Mouse (Mus musculus) thymus, adult 18-20 months (tissue): ENCODE data around the gene Mipol1.

Experiments
- DNase-seq, 2 experiments: peaks; one replicate each; pipeline ENCODE4 v3.0.0; 2022; ENCODE audit warnings: mixed read lengths in 2 of 2

Mipol1 gene

GRCm38 (mm10) chr12:57243671-57244495 is 13.7 kb downstream of the Mipol1 start:
- DNase-seq = no peak

DNA sequence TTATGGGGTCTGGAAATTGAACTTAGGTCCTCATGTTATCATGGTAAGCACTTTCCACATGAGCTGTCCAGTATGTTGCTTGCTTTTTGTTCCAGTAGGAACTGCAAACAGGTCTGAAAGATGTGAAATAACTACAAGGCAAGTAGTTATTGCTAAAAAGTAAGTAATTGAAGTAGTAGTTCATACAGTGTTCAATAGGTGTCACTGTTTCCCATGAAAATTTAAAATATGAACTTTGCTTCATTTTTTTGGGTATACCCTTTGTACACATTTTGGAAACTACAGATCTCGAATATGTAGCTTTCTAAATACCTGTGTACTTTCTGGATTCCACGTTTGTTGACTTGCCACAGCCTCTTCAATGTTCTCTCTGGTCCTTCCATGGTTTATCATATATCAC is 28.3 kb downstream of the Mipol1 start:
- DNase-seq = no peak

DNA sequence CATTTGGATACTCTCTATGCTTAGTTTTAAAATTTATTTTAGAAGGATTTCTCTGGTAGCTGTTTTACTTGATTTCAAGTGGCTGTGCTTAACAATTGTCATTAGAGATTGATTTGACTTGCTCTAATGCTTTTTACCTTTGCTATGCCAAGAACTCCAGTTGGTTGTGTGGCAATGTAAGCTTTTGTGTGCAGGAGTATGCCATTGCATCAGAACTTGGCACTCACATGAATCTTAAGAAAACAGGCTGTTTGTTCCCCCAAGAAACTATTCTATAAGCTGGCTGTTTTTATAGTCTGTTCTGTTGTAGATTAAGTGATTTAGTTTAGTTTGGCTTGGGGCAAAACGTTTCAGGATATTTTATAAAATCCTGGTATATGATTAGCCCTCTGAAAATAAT is 45.2 kb downstream of the Mipol1 start:
- no peak for DNase-seq

DNA sequence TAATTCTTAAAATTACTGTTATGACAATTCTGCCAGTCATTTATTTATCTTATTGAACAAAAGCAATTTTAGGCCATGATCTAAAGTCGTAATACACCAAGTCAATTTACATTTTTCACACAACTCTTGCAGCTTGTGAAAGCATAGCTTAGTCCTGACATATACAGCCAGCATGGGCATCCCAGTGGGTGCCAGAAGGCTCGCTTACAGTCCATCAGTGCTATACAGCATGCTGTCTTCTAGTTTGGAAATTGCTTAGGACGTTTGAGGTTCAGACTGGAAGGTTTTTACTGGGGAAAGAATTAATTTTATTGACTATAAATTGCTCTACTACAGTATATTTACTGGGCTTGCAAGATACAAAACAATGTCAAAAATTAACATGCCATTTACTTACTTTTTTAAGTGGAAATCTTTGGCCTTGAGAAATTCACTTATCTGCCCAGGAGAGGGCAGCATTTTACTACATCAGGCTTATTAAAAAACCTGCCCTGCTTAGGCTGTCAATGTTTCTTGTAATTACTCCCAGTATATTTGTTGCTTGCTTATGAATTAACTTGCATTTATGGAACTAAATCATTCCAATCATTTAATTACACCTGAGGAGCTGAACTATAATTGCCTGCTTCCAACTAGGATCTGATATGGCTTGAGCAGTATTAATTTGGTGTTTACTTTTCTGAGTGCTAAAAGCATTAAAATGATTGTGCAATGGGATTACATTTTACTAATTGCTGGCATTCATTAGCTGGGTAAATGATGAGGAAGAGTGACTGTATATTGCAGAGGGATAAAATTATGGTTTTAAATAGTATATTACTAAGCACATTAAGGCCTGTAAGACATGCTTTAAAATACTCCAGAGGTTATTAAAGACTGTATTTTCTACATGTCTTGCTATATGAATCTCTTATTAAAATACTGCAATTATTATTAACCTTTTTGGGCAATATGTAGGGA is 51.2 kb downstream of the Mipol1 start:
- DNase-seq = no peak

GRCm38 (mm10) chr12:57285303-57286059 is 55.3 kb downstream of the Mipol1 start:
- no peak for DNase-seq

GRCm38 (mm10) chr12:57307337-57307736 is 77.1 kb downstream of the Mipol1 start:
- no peak for DNase-seq

DNA sequence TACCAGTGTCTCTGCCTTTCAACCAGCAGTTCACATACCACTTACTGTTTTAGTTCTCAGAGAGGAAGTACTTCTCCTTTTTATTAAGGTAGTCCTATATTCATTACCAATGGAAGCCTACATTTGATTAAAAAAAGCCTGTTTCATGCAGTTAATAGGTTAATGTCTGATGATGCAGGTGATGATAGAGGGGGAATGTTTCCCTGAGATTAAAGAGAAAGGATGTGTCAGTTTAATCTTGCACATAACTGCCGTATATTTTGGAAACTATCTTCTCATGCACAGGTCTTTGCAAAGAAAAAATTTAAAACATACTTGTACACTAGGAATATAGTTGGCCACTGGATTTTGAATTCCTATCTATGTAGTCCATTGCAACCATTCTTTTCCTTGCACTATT is 77.5 kb downstream of the Mipol1 start:
- no peak for DNase-seq

- DNase-seq = no peak
Measured at GRCm38 (mm10) chr12:57339053-57339452, 108.8 kb downstream of the Mipol1 start.

- DNase-seq = no peak
Measured at GRCm38 (mm10) chr12:57340111-57340510, 109.9 kb downstream of the Mipol1 start.

- DNase-seq = no peak
Measured at GRCm38 (mm10) chr12:57362732-57363131, 132.5 kb downstream of the Mipol1 start.

DNA sequence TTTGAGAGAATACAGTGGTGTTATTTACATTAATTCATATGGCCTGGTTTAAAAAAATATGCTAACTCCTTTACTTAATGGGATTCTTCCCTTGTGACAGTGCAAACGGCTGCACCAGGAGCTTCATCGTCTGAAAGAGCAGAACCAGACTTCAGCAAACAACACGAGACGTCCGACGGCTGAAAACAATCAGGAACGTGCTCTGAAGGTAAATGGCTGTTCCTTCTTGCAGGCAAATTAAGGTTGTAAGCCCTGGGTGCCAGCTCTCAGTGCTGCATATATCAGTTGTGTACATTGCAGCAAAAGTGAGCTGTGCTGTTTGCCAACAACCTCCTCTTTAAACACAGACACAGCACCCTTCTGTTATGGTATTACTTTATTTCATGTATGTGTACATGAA is 133.8 kb downstream of the Mipol1 start:
- DNase-seq = no peak

DNA sequence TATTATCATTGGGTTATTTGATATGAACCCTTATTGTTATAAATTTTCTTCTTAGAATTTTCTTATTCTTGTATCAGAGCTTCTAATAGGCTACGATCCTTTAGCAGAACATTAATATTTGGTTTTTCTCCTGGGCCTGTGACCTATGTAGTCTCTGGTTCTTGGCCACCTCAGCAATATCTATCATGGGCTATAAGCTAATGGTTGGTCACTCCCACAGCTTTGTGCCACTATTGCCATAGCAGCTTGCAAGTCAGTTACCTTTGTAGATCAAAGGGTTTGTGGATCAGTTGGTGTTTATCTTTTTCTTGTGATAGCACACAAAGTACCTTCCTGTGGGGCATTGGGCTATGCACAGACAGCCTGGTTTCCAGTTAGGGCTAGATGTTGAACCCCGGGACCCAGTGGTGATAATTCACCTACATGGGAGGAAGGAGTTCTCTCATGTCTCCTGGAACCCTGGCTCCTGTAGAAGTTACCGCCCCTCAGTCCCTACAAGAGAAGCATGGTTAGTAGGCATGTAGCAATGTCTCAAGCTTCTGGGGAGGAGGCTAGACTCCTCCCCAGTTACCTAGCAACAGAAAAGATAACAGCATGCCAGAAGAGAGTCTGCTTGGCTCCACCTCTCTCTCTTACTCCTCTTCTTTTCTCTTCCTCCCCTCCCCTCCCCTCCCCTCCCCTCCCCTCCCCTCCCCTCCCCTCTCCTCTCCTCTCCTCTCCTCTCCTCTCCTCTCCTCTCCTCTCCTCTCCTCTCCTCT is 141.7 kb downstream of the Mipol1 start:
- DNase-seq = no peak

DNA sequence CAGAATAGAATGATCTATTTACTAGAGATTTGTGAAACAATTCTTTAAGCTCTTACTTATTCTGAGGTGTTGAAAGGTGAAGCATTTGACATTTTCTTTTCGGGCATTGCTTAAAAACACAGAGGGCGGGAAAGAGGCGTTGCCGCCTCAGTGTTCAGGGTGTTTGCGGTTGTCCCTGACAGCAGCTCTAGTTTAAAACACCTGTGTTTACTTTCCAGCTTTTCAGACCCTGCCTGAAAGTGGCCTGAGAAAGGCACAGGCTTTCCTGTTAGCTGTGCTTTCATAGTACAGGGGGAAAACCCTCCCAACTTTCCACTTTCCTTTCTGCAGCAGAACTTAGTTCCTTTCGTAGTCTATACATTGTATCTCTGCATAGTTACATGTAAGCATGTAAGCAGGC is 152.6 kb downstream of the Mipol1 start:
- no peak for DNase-seq

- DNase-seq = no peak
Measured at GRCm38 (mm10) chr12:57387588-57388292, 157.5 kb downstream of the Mipol1 start.

- no peak for DNase-seq
Measured at GRCm38 (mm10) chr12:57399547-57399946, 169.3 kb downstream of the Mipol1 start.

GRCm38 (mm10) chr12:57400186-57400585 is 170.0 kb downstream of the Mipol1 start:
- DNase-seq = no peak

DNA sequence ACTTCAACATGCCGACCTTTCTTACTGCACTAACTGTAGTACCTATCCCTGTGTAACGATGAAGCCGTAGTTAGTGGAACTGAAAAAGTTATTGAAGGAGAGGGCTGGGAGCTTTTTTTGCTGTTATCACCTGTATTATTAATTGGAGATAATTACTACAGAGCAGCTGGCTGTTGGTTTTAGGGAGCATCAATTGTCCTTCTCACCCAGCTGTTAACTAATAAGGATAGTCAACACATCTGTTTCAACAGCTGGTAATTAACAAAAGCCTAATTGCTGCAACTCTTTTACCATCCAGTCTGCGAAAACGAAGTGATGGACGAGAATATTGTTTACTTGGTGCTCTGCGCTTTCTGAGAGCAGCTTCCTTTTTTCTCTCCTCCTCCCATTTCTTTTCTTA is 170.9 kb downstream of the Mipol1 start:
- DNase-seq = no peak

DNA sequence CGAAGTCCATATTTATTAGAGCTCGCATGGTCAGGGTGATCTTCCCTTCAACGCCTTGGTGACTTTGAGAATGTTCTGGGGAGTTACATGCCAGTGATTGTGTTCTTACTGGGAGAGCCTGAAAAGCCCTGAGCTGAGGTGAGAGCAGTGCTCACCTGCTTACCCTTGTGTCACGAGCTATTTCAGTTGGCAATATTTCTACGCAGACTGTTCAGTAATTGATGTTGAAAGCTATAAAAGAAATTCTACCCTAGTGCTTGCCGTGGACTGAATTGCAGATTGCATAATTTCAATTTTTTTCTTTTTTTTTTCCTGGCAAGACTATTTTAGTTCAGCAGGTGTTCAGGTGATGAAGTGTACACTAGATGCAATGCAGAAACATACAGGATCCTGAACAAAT is 172.1 kb downstream of the Mipol1 start:
- DNase-seq = no peak

DNA sequence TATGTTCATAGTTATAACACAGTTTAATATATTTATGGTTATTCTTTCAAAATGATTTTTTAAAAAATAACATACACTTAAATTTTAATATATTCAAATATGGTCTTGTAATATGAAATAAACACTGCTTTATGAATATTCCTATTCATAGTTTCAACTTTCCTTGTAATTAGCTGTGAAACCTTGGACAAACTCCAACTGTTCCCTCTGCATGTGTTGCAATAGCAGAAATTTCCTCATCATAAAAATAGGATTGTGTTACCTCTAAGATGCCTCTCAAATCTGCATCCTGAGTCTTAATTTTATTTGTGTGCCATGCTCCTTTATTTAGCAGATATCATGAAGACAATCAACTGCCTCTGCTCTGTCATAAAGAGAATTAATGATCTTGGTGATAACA is 179.7 kb downstream of the Mipol1 start:
- DNase-seq = no peak

DNA sequence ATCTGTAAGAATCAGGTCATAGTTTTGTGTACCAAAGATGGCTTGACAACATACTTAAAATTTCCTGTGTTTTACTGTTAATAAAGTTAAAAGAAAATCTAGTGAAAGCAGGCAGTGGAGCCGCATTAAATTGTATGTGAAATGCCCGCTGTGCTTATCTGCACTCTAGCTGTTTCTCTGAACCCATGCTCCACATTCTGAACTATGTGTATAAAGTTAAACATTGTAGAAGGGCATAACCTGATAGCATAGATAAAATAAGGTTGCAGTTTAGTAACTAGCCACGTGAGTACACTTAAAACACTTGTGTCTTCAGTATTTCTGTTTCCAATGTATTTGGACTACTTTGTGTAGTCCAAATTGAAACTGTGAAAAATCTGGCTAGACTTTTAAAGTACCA is 183.6 kb downstream of the Mipol1 start:
- DNase-seq = no peak

DNA sequence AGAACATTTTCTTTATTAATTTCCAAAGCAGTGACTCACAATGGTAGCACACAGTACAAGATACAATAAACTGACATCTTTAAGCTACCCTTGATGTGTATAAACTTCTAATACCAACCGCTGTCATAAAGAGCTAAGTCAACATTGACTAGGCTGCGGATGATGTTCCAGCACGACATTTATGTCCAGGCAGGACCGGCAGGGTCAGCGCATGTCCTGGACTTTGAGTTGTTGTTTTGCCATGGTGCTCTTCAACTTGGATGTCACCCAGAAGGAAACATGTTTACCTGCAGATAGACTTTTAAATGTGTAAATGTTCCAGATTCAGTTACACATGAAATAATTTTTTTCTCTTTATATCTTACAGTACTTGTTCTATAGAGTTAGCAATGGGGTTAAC is 194.7 kb downstream of the Mipol1 start:
- no peak for DNase-seq

DNA sequence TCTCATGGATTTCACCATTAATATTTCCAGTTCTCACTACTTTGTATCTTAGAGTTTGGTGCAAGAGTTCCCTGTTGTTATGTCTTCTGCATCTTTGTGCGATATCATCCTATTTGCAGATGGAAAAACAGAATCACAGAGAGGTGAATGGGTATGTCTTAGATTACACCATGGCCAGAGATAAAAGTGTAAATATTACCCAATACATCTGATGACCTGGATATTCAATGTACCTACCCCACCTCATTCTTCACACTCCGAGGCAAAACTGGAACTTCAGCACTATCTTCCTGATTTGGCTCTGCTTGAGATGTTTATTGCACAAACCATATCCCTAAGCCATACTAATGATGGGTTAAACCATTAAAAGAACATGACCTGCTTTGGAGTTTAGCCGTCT is 198.0 kb downstream of the Mipol1 start:
- no peak for DNase-seq
